Mouse (Mus musculus) gastrocnemius, postnatal 4 days (tissue): Measurements from ENCODE around the gene Morf4l1. TPM values are rescaled to one million over a fixed set of nuclear protein-coding genes. Genes with fewer than 3 reads are reported as not detected.
"Not testable (repeated sequence)": the region's sequence is repeated elsewhere in the genome, so short reads cannot be mapped to it uniquely, and the experiment has no call there.

ENCODE experiments used
- DNase-seq, 2 experiments: peaks; one replicate each; pipeline ENCODE4 v3.0.0; 2021 to 2022; ENCODE audit warnings: low spot score in 2 of 2, mixed read lengths in 2 of 2
- total RNA-seq, 2 experiments: library from RNA; stranded (reverse); gene quantifications; 2 replicates each; pipeline ENCODE4 v1.2.3; 2021

Gene Morf4l1
- total RNA-seq, 2 experiments from 2014 or later = 264 to 265 TPM

GRCm38 (mm10) chr9:90068786-90069185 lies 45.8 kb downstream of the Morf4l1 start:
- no peak for DNase-seq

- DNase-seq = no peak
These were observed 47.2 kb downstream of the Morf4l1 start for GRCm38 (mm10) chr9:90067341-90067740.

GRCm38 (mm10) chr9:90060932-90061331 lies 53.6 kb downstream of the Morf4l1 start:
- DNase-seq = not testable (repeated sequence)

- DNase-seq = no peak
These were observed 54.0 kb downstream of the Morf4l1 start for GRCm38 (mm10) chr9:90060574-90060875.

GRCm38 (mm10) chr9:90059828-90060573 lies 54.6 kb downstream of the Morf4l1 start:
- no peak for DNase-seq

- no peak for DNase-seq
These were observed 57.9 kb downstream of the Morf4l1 start for GRCm38 (mm10) chr9:90056716-90057115.

- DNase-seq = no peak
These were observed 58.7 kb downstream of the Morf4l1 start for GRCm38 (mm10) chr9:90055911-90056310.

GRCm38 (mm10) chr9:90055409-90055808 lies 59.2 kb downstream of the Morf4l1 start:
- DNase-seq = no peak

- DNase-seq = peak in 1 of 2 experiments; percentile 51
These were observed 60.0 kb downstream of the Morf4l1 start for GRCm38 (mm10) chr9:90054371-90055145.

- DNase-seq = no peak
These were observed 60.7 kb downstream of the Morf4l1 start, which contains the start of gene Ctsh for GRCm38 (mm10) chr9:90053852-90054251. Gene Ctsh (plus strand): TSS chr9:90054152.

GRCm38 (mm10) chr9:90047937-90048627 lies 66.5 kb downstream of the Morf4l1 start:
- no peak for DNase-seq

- DNase-seq = no peak
These were observed 69.4 kb downstream of the Morf4l1 start for GRCm38 (mm10) chr9:90045191-90045590.

GRCm38 (mm10) chr9:90042906-90043305 lies 71.7 kb downstream of the Morf4l1 start:
- not testable (repeated sequence) for DNase-seq

Other genes with a start within 250 kb of the Morf4l1 start
- gene Rasgrf1, start 204.9 kb downstream of the Morf4l1 start, total RNA-seq = under 1 TPM in 1 of 2 experiments, not detected in 1; 0.15 TPM
- 10 to 100 TPM; 28.7 to 34.2 TPM for gene Ctsh, start 60.6 kb downstream of the Morf4l1 start, total RNA-seq
- 10 to 100 TPM; 13.2 to 15.5 TPM for gene Adamts7, start 48.3 kb upstream of the Morf4l1 start, total RNA-seq
- gene Tbc1d2b, start 156.0 kb upstream of the Morf4l1 start, total RNA-seq = 10 to 100 TPM; 27.8 to 31.9 TPM